Mouse (Mus musculus) embryo, embryonic 11 days (tissue): ENCODE measurements around the gene Tmem184a.
A peak's percentile ranks its signal among the peaks of the same experiment; 100 is the strongest.

Experiments
- DNase-seq: peaks from one replicate; pipeline ENCODE4 v3.0.0-alpha.2; 2015

Gene Tmem184a

DNA sequence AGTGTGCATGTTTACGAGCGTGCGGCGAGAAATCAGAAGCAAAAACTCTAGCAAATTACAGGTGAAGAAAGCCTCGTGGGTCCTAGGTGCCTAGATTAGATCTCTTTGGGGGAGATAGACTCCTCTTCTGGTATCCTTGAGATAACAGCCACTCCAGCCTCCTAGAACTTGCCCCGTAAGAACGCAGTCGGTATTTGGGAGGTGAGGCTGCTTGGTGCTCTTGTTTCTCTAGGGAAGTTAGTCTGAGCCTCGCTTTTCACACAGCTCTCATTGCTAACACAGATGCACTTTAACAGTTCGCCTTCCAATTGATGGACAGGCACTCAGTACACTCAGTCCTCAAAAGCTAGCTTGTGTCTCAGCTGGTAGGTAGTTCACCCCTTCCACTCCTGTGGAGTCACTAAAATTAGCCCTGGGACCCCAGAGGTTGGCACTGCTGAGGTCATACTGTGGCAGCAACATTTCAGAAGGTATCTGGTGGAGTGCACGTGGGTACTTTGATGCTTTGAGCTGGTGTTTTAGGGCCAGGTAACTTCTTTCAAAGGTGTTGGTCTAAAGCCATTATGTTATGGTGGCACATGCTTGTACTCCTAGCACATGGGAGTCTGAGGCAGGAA, 27.4 kb downstream of the Tmem184a start:
- DNase-seq: no peak

DNA sequence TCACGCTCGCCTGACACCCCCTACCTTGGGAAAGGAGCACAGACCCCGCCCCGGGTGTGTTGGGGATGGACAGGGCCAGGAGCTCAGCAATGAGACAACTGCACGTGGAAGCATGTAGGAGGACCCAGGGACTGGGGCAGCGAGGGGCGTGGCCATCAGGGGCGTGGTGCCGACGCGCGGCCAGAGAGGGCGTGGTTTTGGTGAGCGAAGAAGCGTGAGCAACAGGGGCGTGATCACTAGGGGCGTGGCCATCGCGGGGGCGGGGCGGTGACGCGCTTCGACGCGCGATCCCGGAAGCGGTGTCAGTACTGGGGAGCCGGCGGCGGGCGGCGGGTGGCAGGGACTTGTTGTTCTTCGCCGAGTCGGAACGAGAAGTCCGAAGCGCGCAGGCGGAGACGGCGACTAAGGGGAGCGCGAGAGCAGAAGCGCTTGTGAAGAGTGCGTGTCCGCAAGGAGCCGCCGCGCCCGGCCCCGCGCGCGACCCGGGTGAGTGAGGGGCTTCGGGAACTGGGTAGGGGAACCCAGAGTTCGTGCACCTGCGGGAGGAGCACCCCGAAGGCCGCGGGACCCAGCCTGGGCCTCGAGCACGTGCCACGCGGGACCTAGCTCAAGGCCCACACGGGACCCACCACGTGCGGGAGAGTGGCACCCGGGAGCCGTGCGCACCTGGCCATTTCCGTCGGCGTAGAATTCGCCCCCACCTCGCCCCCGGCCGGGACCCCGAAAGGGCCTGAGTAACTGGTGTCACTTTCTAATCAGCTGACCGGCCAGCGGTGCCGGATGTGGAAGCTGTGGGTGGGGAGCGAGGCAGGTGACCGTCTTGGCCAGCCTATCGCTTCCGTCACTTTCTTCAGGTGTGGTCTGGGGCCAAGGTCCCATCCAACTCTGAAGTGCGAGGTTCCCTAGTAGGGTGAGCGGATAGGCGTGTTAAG, 28.2 kb downstream of the Tmem184a start, which contains the start of gene Mafk:
TSS of gene Mafk (plus strand) at position 287 of the 932 bp plus-strand sequence.
- peak; percentile 96 for DNase-seq

DNA sequence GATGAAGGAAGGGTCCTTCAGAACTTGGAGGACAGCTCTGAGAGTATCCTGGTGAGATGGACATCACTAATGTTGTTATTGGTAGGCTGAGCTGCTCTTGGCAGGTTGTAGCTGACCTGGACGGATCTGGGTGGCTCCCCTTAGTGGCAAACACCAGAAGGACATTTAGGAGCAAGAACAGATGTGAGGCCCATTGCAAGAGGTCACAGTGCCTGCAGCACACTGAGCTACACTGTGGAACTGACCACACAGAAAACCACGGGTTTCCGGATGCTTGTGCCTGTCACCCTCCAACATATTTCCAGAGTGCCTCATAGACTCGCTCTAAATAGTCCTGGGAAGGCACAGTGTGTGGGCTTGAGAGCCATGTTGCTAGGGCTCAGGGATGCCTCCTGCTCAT, 30.3 kb downstream of the Tmem184a start:
- DNase-seq: no peak

DNA sequence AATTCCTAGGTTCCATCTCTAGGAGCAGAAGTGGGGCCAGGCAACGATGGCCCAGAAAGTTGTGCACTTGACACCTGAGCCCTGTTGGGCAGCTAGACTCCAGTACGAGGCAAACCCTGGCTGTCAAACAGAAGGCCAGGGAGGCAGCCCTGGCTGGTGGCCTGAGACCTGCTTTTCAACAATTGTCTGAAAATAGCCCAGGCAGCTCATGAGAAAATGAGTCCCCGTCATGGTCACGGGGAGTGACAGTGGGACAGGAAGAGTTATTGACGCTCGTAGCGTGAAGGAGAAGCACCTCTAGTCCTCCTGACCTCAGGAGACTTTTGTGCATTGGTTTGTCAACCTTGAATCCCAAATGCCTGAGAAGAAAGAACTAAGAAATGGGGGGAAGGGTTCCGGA, 38.3 kb downstream of the Tmem184a start:
- no peak for DNase-seq

DNA sequence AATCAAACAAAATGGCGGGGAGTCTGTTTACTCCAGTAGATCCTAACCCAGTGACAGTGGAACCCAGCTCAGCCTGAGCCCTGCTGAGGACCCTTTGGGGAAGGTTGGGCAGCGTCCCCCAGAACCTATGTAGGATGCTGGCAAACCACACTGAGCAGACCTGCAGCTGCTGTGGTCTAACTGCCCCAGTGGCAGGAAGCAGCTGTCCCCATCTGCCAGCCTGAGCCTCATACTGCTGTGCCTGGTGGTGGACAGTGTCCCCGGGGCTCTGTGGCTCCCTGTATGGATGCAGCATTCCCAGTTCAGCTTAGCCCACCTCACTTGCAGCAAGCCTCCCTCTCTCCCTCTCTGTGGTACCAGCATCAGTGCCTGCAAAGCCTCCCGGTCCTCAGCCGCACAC, 42.8 kb downstream of the Tmem184a start:
- no peak for DNase-seq

DNA sequence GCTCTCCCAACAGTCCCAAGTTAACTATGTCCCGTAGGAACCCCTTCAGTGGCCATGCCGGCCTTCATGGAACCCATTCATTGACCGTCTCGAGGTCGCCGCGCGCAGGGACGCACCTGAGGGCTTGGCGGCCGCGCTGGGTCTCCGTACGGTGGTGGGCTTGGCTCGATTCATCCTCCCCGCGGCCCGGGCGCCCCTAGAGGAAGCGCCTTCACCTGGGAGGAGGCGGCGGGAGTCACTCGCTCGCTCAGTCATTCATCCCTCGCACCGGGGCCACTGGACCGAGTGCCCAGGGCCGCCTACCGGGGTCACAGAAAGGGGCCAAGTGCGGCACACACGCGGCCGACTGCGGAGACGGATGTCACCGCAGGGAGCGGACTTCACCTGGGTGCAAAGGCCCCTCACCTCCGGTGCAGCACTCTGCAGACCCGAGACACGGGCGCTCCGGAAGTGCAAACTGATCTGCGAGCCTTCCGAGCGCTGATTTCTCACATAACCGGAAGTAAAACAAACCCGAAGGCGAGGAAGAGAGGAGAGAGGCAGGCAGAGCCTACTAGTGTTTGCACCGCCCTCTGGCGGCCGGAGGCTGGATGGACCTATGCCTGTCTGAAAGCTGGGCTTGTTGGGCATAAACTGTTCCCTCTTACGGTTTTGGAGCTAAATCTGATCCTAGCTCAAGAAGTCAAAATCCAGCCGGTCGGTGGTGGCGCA, 44.3 kb downstream of the Tmem184a start, which contains the start of gene Ints1:
TSS of gene Ints1 (minus strand) at position 459 of the 711 bp plus-strand sequence.
- DNase-seq: peak; percentile 97

DNA sequence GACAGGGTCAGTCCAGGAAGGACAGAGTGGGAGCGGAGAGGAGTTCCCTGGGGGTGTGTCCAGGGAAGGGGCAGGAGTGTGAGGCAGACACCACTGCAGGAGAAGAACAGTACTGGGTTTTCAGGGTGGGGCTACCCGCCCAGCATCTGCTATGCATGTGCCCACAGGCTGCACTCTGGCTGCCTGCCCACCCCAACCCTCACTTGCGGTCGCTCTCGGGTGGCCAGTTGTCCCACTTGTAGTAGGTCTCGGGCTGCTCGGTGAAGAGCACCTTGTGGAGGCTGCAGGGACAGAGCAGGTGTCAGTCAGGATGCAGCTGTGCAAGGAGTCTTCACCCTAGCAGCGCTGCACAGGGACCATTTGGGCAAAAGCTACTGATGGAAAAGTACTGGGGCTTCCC, 51.5 kb downstream of the Tmem184a start:
- no peak for DNase-seq

DNA sequence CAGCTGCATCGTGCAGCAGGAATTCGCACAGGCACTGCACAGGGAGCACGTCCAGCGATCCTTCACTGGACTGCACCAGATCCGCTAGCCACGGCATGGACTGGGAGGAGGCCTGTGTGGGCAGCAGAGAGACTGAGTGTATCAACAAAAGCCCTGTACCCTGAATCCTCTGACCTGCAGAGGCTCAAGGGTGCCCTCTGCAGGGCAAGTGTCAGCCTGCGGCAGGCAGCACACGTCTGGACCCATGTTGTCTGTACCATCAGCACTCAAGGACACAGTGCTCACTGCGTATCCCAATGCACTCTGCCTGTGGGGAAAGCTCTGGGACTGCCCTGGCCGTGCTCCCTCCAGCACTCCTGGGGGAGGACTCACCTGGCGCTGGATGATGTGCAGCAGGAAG, 55.4 kb downstream of the Tmem184a start:
- DNase-seq: peak; percentile 59

DNA sequence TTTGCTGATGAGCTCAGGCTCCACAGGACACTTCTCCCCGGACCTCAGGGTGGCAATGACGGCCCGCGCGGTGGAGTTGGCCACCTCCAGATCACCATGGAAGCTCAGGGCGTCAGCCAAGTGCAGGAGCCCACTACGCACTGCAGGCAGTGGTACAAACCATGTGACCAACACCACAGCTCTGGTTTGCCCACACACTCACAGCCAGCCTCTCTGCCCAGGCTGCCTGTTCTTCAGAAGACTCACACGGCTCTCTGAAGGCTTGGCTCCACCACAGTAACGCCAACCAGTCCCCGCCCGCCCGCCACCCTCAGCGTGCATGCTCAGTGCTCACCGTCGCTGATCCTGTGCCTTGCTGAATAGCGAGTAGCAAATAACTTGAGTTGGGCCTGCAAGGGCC, 61.6 kb downstream of the Tmem184a start:
- no peak for DNase-seq

DNA sequence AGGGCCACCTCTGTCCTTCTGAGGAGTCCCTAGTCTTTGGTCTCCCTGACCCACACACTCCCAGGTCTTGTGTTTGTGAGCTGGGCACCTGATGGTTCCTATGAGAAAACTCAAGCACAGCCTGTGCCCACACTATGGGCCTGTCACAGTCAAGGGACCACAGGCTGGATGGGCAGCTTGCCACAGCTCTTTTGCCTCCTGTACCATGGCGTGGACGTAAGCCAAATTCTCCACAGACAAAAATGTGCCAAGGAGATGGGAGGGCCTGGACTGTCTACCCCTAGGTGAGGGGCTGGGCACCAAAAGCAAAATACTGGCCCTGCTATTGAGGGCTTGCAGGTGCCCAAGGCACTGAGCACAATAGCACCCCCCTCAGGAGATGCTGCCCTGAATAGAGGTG, 63.1 kb downstream of the Tmem184a start:
- DNase-seq: no peak

DNA sequence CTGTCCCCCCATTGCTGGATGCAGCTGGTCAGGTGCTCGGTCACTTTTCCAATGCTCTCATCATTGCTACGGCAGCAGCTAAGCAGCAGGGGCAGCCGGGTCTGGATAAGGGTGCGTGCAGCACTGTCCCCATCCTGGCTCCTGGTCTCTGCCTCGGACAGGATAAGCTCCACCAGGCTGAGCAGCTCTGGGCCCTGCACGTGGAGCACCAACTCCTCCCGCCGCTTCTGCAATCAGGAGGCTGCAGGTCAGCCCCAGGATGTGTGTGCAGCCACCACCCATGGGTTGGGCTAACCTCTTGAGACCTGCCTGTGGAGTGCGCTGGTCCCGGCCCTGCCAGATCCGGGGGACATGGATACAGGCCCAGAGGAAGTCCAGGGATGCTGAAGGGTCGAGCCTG, 63.6 kb downstream of the Tmem184a start:
- no peak for DNase-seq

DNA sequence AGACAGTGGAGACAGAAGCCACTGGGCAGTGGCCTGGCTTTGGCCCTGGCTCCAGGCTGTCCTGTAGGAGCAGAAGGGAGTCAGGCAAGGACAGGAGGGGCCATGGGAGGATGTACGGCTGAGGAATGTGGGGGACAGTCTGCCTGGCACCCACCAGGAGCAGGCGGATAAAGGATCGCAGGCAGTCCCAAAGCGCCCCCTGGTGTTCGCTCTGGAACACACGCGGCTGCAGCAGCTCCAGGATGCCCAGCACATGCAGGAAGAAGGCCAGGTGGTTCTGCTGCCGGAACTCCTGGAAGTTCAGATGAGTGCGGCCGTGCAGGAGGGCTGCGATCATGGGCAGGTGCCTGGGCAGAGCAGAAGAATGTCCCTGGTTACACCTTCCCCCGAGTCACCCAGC, 65.0 kb downstream of the Tmem184a start:
- peak; percentile 58 for DNase-seq
